Mouse (Mus musculus): ENCODE data around the gene Lrrc58. TPM values are rescaled to one million over a fixed set of nuclear protein-coding genes. Genes with fewer than 3 reads are reported as not detected.

The Lrrc58 gene
- total RNA-seq (2021), result 100 to 1,000 TPM in 1 of 2 experiments, 10 to 100 TPM in 1; 89.1 to 116 TPM

GRCm38 (mm10) chr16:37867791-37868505 lies at the start of gene Lrrc58:
Lrrc58 (plus strand) TSS chr16:37868389.
- peak; percentile 90 to 91 for DNase-seq
- intact Hi-C loops (cut with DNase I), result loop anchor here (2.0 to 5.0 kb wide), 5 partner anchors 15 to 183 kb away; no protein-coding TSS in a partner anchor

- intact Hi-C loops (cut with DNase I), result no loop called here
- no peak for DNase-seq
These were observed 44.2 kb upstream of the Lrrc58 start for GRCm38 (mm10) chr16:37823949-37824348.

GRCm38 (mm10) chr16:37824778-37825505 lies 43.2 kb upstream of the Lrrc58 start:
- intact Hi-C loops (cut with DNase I), result no loop called here
- DNase-seq, result no peak

DNA sequence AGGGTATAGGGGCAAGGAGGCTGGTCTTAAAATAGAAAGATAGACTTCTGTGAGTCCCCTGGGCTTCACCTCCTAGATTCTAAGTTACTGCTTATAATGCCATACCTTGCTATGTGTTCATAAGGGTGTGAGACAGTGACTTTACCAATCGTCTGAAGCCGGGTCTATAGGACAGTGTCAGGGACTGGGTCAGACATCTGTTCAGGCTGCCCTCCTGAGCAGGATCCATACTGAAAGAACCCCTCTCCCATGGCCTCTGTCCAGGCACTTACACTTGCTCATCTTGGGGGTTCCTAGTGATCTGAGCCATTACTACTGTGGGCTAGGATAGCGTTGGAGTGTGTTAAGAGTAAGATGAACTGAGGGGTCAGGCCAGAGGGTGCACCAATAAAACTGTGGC lies 41.9 kb upstream of the Lrrc58 start:
- DNase-seq, result no peak
- intact Hi-C loops (cut with DNase I), result no loop called here

- peak in 1 of 2 experiments; percentile 28 for DNase-seq
- intact Hi-C loops (cut with DNase I), result loop anchor here (5.0 kb wide), 1 partner anchor 36 kb away; the partner anchor contains the start of gene Lrrc58
These were observed 37.1 kb upstream of the Lrrc58 start for GRCm38 (mm10) chr16:37831041-37831440.

DNA sequence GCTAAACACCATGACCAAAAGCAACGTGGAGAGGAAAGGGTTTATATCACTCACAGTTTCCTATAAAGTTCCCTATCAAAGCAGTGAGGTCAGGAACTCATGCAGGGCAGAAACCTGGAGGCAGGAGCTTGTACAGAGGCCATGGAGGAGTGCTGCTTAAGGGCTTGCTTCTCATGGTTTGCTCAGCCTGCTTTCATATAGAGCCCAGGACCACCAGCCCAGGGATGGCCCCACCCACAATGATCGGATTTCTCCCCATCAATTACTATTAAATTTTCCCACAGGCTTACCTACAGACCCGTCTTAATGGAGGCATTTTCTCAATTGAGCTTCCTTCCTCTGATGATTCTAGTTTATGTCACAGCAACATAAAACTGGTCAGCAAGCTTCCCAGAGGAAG lies 30.6 kb upstream of the Lrrc58 start:
- intact Hi-C loops (cut with DNase I), result no loop called here
- no peak for DNase-seq

DNA sequence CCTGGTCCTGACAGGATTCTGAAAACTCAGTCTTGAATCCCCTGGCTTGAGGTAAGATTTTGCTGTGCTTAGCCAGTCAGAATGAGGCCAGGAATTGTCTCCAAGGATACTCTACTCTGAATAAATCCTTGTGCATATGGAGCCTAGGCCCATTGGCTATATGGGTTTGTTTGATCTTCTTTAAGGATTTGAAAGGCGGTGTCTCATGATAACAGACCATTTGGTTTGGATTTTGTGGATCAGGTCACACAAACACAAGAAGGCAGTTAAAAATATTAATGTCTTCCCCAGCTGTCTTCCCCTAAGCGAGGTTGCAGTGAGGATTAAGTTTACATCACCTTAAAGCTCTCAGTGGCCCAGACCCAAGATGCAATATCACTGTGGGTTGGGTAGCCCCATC lies 25.8 kb upstream of the Lrrc58 start:
- intact Hi-C loops (cut with DNase I), result no loop called here
- DNase-seq, result no peak

- intact Hi-C loops (cut with DNase I), result no loop called here
- no peak for DNase-seq
These were observed 24.4 kb upstream of the Lrrc58 start for GRCm38 (mm10) chr16:37843740-37844139.

DNA sequence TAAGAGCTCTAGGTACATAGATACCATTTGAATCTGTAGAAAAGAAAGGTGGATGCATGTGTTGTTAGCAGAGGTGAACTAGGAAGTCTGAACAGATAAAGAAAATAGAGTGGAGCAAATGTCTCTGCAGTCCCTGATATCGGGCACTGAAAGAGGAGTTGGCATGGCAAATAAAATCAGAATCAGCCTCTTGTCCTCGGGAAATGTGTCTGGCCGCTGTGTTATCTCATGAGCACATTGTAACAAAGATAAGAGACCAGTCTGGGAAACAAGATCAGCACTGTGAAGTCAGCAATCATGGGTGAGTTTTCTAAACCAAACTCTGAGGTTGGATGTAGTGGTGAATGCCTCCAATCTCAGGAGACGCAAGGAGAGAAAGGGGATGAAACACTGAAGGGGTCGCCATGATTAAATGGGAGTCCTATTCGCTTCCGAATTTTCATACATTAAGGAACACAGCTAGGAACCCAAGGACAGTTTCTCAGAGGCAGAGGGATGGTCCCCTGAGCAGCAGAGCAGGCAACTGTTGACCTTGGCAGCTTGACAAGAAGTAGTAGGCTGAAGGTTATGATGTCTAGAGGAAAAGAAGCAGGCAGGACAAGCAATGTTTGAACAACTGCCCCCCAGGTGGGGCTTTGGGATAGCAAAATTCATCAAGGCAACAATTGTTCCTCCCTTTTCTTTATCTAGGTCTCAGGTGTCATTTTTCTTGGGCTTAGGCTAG lies 22.8 kb upstream of the Lrrc58 start:
- intact Hi-C loops (cut with DNase I), result no loop called here
- DNase-seq, result peak; percentile 25 to 49

GRCm38 (mm10) chr16:37847081-37847480 lies 21.1 kb upstream of the Lrrc58 start:
- intact Hi-C loops (cut with DNase I), result no loop called here
- DNase-seq, result no peak

GRCm38 (mm10) chr16:37851366-37851765 lies 16.8 kb upstream of the Lrrc58 start:
- intact Hi-C loops (cut with DNase I), result loop anchor here (5.0 kb wide), 1 partner anchor 34 kb away; no protein-coding TSS in a partner anchor
- peak; percentile 61 to 62 for DNase-seq

DNA sequence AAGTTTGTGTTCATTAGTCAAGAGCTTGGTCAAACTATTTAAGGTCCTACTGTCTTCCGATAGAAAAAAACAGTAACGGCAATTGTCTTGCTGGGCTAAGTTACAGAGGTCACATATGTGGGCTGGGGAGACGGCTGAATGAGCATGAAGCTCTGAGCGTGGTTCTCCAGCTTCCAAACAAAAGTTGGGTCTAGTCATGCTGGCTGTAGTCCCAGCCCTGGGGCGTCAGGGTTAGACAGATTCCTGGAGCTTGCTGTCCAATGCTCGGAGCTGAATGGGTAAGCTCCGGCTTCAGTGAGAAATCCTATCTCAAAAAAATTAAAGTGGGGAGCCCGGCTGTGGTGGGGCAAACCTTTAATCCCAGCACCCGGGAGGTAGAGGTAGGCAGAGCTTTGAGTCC lies 14.9 kb upstream of the Lrrc58 start:
- peak; percentile 36 to 41 for DNase-seq
- intact Hi-C loops (cut with DNase I), result loop anchor here (2.0 to 5.0 kb wide), 2 partner anchors 14 to 36 kb away; no protein-coding TSS in a partner anchor

- DNase-seq, result no peak
- intact Hi-C loops (cut with DNase I), result loop anchor here (5.0 kb wide), 1 partner anchor 37 kb away; no protein-coding TSS in a partner anchor
These were observed 14.1 kb upstream of the Lrrc58 start for GRCm38 (mm10) chr16:37854054-37854453.

DNA sequence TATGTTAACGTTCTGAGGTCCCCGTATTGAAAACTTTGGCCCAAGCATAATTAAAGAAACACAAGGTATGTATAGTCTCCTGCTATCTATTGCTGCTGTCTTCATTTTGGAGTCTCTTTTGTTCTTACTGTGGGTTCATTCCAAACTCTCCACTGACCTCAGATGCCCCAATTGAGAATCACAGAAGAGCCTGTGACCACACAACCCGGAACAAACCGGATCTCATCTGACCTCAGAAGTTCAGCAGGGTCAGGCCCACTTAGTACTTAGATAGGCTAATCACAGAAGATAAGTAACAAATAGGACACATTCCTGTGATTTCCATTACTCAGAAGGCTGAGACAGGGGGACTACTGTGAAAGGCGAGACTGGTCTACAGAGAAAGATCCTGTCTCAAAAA lies 13.6 kb upstream of the Lrrc58 start:
- intact Hi-C loops (cut with DNase I), result loop anchor here (5.0 kb wide), 1 partner anchor 37 kb away; no protein-coding TSS in a partner anchor
- DNase-seq, result no peak

DNA sequence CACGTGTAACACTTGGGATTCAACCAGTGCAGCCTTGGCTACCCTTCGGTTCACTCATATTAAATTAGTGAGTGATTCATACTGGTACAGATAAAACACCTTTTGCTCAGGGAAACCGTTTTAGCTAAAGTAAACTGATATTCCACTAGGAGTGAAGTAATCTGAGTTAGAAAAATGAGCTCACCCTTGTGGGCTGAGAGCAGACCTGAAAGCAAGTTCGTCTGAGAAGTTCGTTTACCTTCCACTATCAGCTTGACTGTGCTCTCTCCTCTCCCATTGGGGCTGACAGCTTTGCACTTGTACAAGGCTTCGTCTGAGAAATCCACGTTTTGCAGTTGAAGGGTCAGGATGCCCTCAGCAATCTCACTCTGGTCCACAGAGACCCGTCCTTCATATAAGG lies 12.6 kb upstream of the Lrrc58 start:
- intact Hi-C loops (cut with DNase I), result no loop called here
- DNase-seq, result no peak

DNA sequence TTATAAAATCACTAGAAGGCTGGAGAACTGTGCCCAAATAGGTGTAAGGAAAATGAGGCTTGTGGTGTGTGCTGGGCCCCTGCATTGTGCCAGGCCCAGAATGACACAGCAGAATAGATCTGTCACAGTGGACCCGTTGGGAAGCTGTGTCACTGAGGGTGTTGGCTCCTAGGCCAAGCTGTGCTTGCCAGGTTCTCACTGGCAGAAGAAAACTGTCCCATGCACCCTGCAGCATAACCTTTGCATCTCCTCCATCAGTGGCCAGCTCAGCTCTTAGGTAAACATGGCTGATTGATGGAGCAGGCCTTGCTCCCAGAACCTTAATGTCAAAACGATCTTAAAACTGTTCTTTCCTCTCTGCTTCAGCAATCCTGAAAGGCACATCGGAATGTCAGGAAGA lies 11.9 kb upstream of the Lrrc58 start:
- intact Hi-C loops (cut with DNase I), result no loop called here

DNA sequence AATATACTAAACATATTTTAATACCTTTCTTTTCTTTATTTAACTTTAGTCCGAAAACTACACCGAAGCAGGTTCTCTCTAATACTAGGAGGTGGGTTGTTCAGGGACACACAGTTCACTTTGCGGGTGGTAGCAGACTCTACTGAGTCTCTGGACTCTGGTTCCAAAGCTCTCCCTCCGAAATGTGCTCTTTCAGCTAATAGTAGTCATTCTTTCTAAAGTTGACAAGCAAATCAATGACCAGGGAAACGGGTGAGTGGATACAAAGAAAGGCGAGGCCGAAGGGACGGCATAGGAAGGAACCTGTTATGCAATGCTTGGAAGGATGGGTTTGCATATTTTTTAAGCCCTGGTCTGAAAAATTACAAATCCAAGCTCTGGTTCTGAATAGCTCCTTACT lies 10.7 kb upstream of the Lrrc58 start:
- intact Hi-C loops (cut with DNase I), result no loop called here

More for the DNA sequence above, 11.9 kb upstream of the Lrrc58 start:
- no peak for DNase-seq

DNA sequence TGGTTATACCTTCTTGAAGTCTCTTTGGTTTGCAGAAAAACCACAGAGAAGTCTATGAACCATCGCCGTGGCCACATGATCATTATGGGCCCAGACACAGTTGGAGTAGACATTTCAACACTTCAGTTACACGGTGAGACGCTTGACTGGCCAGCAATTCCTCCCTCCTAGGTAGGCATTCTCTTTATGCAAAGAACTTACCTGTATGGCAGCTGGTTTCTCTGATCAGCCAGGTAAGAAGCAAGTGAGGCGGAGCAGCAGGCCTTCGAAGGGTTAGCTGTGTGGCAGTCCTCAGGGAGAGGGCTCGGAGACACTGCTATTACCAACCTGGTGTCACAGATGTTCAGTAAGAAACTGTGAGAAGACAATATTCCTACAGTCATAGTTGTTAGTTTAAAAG lies 8.0 kb upstream of the Lrrc58 start:
- intact Hi-C loops (cut with DNase I), result no loop called here
- DNase-seq, result no peak

More for the DNA sequence above, 10.7 kb upstream of the Lrrc58 start:
- DNase-seq, result no peak

DNA sequence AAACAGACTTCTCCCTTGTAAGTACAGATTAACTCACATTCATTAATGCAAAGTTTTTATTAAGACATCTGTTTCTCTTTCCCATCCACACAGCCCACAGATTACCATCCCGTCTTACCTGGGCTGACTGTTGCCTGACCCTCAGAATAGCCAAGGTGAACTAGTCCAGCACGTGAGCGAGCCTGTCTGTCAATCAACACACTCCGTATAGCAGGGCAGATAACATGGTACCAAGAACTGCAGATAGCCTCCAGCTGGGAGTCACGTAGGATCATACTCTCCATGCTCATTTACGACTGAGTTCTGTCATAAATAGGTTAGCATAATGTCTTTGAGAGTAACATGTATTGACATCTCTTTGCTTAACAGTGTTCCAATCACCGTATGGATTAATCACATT lies 7.2 kb upstream of the Lrrc58 start, which contains the start of gene Gm36028:
TSS of gene Gm36028 (minus strand) at position 118 of the 400 bp plus-strand sequence.
- intact Hi-C loops (cut with DNase I), result no loop called here

GRCm38 (mm10) chr16:37863876-37864275 lies 4.3 kb upstream of the Lrrc58 start:
- intact Hi-C loops (cut with DNase I), result no loop called here

More for the DNA sequence above, 7.2 kb upstream of the Lrrc58 start, which contains the start of gene Gm36028:
- DNase-seq, result no peak

GRCm38 (mm10) chr16:37865841-37866240 lies 2.3 kb upstream of the Lrrc58 start:
- no peak for DNase-seq
- intact Hi-C loops (cut with DNase I), result loop anchor here (2.0 to 5.0 kb wide), 3 partner anchors 13 to 81 kb away; no protein-coding TSS in a partner anchor

More at GRCm38 (mm10) chr16:37863876-37864275, 4.3 kb upstream of the Lrrc58 start:
- DNase-seq, result no peak
